ENCODE assay signal across 24 mouse cellular contexts in genomic region chr6:33828499-33828898, GRCm38 (mm10).
DNase-seq lines count a peak whose midpoint lies in the region; ATAC-seq and TF ChIP-seq lines count a peak whose summit lies in the region.
"Had no signal": no experiment of that assay in that cellular context is flagged by ENCODE, and none has a peak within 500 bp of the region (broad histone marks: within the 10 kb centered on the region; RNA-seq: fewer than 3 reads in every experiment).

No protein-coding gene starts in this region.

- H3K4me2 ChIP-seq in hindbrain, embryonic 12.5 days (replicated peaks) = no peak overlapping the region
- H3K4me2 ChIP-seq in hindbrain, postnatal 0 days (ENCODE audit: low read depth, low read length) = no peak overlapping the region
- H3K4me2 ChIP-seq: embryonic facial prominence, embryonic 13.5 days; embryonic facial prominence, embryonic 15.5 days; forebrain, embryonic 12.5 days; forebrain, embryonic 15.5 days had no signal

- ATAC-seq in frontal cortex, adult (ENCODE audit: low TSS enrichment) = peak; percentile 54
- peak; percentile 35 for ATAC-seq in hindbrain, embryonic 12.5 days (ENCODE audit: low FRiP score)
- no peak for ATAC-seq in hindbrain, postnatal 0 days
- ATAC-seq: forebrain, embryonic 15.5 days had no signal

- H3K9ac ChIP-seq in hindbrain, embryonic 12.5 days = no peak overlapping the region
- H3K9ac ChIP-seq in hindbrain, postnatal 0 days (replicated peaks; ENCODE audit: low read length) = no peak overlapping the region
- H3K9ac ChIP-seq: embryonic facial prominence, embryonic 13.5 days; embryonic facial prominence, embryonic 15.5 days; forebrain, embryonic 12.5 days; forebrain, embryonic 15.5 days had no signal

- no peak overlapping the region for H3K27ac ChIP-seq in hindbrain, embryonic 12.5 days
- H3K27ac ChIP-seq in hindbrain, postnatal 0 days = no peak overlapping the region
- H3K27ac ChIP-seq: embryonic facial prominence, embryonic 13.5 days; embryonic facial prominence, embryonic 15.5 days; forebrain, embryonic 10.5 days; forebrain, embryonic 12.5 days; forebrain, embryonic 15.5 days had no signal

- no peak overlapping the region for H3K4me3 ChIP-seq in hindbrain, embryonic 12.5 days
- no peak overlapping the region for H3K4me3 ChIP-seq in hindbrain, postnatal 0 days (ENCODE audit: low read length)
- H3K4me3 ChIP-seq: embryonic facial prominence, embryonic 13.5 days; embryonic facial prominence, embryonic 15.5 days; erythroblast, embryonic 14.5 days; forebrain, embryonic 10.5 days; forebrain, embryonic 12.5 days; forebrain, embryonic 15.5 days had no signal

- 41% methylated on average over 6 of the region's 6 CpGs for WGBS in hindbrain, embryonic 12.5 days
- 33% methylated on average over 6 of the region's 6 CpGs for WGBS in hindbrain, postnatal 0 days

- no peak for TF ChIP-seq POLR2A in brain, embryonic 14.5 days (IDR thresholded peaks at IDR 0.05; ENCODE audit: borderline replicate concordance, extremely low read depth, insufficient read depth, insufficient read length, poor library complexity, severe bottlenecking)

- DNase-seq in frontal cortex, postnatal 14 days (ENCODE audit: low spot score in 2 of 2) = no peak
- DNase-seq in hindbrain, postnatal 0 days (ENCODE audit: low spot score) = no peak
- DNase-seq in brain, adult 2 months (ENCODE audit: low read depth, low spot score) = peak; percentile 51
- peak; percentile 47 for DNase-seq in brain, embryonic 14.5 days (ENCODE audit: low read depth)
- DNase-seq in lung, postnatal 10 days = no peak
- no peak for DNase-seq in heart, postnatal 10 days
- DNase-seq: adrenal gland, adult 2 months; adrenal gland, postnatal 10 days; adrenal gland, postnatal 25 days; cerebellum, adult 11 months; cerebellum, adult 18-20 months; cerebellum, adult 8-10 months; cerebellum, adult 9-11 months; cerebellum, postnatal 14 days; cerebellum, postnatal 36 days; embryo, embryonic 11 days had no signal

- H3K36me3 ChIP-seq in hindbrain, embryonic 12.5 days = no peaks in the 10 kb centered on the region
- H3K36me3 ChIP-seq in hindbrain, postnatal 0 days (ENCODE audit: insufficient read depth, low read length) = no peaks in the 10 kb centered on the region
- H3K36me3 ChIP-seq: embryonic facial prominence, embryonic 13.5 days; embryonic facial prominence, embryonic 15.5 days; forebrain, embryonic 10.5 days; forebrain, embryonic 12.5 days; forebrain, embryonic 15.5 days had no signal

- no peak for TF ChIP-seq CTCF in hindbrain, postnatal 0 days (IDR thresholded peaks at IDR 0.05; ENCODE audit: low read depth)
- no peak for TF ChIP-seq CTCF in brain, embryonic 14.5 days (IDR thresholded peaks at IDR 0.05; ENCODE audit: borderline replicate concordance, extremely low read depth, insufficient read depth, insufficient read length)

- no peaks in the 10 kb centered on the region for H3K9me3 ChIP-seq in hindbrain, embryonic 12.5 days (replicated peaks)
- no peaks in the 10 kb centered on the region for H3K9me3 ChIP-seq in hindbrain, postnatal 0 days (ENCODE audit: low read length)
- H3K9me3 ChIP-seq: embryonic facial prominence, embryonic 13.5 days; embryonic facial prominence, embryonic 15.5 days; forebrain, embryonic 10.5 days; forebrain, embryonic 12.5 days; forebrain, embryonic 15.5 days had no signal

- peaks cover 5% of the 10 kb centered on the region for H3K4me1 ChIP-seq in hindbrain, embryonic 12.5 days
- peaks cover 6% of the 10 kb centered on the region for H3K4me1 ChIP-seq in hindbrain, postnatal 0 days (ENCODE audit: insufficient read depth, low read length)
- H3K4me1 ChIP-seq: embryonic facial prominence, embryonic 13.5 days; embryonic facial prominence, embryonic 15.5 days had no signal

- intact Hi-C loops in heart, postnatal 10 days (cut with DNase I) = no loop called here

- no peaks in the 10 kb centered on the region for H3K27me3 ChIP-seq in hindbrain, embryonic 12.5 days
- H3K27me3 ChIP-seq in hindbrain, postnatal 0 days (ENCODE audit: insufficient read depth, low read length) = no peaks in the 10 kb centered on the region
- H3K27me3 ChIP-seq: embryonic facial prominence, embryonic 13.5 days; embryonic facial prominence, embryonic 15.5 days; forebrain, embryonic 12.5 days; forebrain, embryonic 15.5 days had no signal

Comparison
In these comparisons a context has a peak if more than half of its experiments do, and no peak if none do; other contexts are left out.
1. DNase-seq: peak in brain, adult 2 months (single experiment) and brain, embryonic 14.5 days (single experiment); none in frontal cortex, postnatal 14 days (0 of 2), hindbrain, postnatal 0 days (single experiment), lung, postnatal 10 days (single experiment) and heart, postnatal 10 days (0 of 2).